Mouse (Mus musculus): Measurements from ENCODE around the gene Acaa1a.

Acaa1a gene

GRCm38 (mm10) chr9:119375556-119375955 lies 36.1 kb downstream of the Acaa1a start:
- no peak for ATAC-seq (ENCODE audit: insufficient number of reproducible peaks, low FRiP score, low TSS enrichment)

DNA sequence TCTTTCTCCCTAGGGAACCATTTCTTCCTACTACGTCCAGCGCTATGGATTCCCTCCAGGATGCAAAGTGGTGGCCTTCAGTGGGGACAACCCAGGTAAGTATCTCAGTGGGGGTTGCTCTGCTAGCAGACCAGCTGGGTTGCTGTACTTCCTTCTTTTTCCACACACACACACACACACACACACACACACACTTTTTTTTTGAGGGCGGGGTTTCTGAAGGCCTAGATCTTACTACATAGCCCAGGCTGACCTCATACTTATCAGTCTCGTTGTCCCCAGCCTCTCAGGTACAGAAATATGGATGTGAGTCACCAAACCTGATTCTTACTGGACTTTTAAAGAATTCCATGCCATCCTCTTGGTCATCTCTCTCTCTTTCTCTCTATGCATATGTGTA lies 38.8 kb downstream of the Acaa1a start:
- ATAC-seq (ENCODE audit: insufficient number of reproducible peaks, low FRiP score, low TSS enrichment): no peak

DNA sequence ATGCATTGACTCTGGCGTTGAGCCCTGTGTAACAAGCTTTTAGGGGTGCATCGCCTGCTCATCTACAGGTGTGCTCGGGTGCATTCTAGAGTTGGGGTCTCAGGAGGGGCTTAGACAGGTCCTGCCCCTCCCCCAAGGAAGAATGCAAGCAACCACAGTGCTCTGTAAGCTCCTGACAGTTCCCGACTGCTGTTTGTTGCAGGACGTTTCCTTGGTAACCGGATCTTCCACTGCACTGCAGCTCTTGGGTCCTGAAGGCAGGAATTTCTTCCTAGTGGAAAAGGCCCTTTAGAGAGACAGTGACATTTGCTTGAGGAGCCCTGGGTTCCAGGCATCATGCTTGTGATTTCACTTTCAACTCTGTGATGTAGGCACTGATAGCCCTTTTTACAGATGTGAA lies 43.1 kb downstream of the Acaa1a start:
- ATAC-seq (ENCODE audit: insufficient number of reproducible peaks, low FRiP score, low TSS enrichment): no peak

- no peak for ATAC-seq (ENCODE audit: insufficient number of reproducible peaks, low FRiP score, low TSS enrichment)
Measured at GRCm38 (mm10) chr9:119388956-119389355, 49.5 kb downstream of the Acaa1a start.

- ATAC-seq (ENCODE audit: insufficient number of reproducible peaks, low FRiP score, low TSS enrichment): no peak
Measured at GRCm38 (mm10) chr9:119390214-119390613, 50.7 kb downstream of the Acaa1a start.

DNA sequence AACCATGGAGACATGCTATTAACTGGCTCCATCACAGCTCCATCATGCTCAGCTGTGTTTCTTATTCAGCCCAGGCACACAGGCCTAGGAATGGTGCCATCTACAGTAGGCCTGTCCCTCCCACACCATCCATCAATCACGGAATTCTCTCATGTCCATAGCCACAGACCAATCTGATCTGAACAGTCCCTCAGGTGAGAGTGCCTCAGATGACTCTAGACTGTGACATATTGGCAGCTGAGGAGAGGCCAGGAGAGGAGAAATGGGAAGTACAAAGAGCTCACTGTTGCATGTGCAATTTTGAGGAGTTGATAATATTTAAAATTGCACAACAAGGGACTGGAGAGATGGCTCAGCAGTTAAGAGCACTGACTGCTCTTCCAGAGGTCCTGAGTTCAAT lies 55.3 kb downstream of the Acaa1a start:
- no peak for ATAC-seq (ENCODE audit: insufficient number of reproducible peaks, low FRiP score, low TSS enrichment)

All from cerebellum, adult (tissue).